Mouse (Mus musculus): ENCODE measurements around the gene Ostc. TPM values are rescaled to one million over a fixed set of nuclear protein-coding genes. Genes with fewer than 3 reads are reported as not detected.
A peak's percentile ranks its signal among the peaks of the same experiment; 100 is the strongest.

The Ostc gene
- polyA plus RNA-seq, 1 experiment: 39.8 TPM

- H3K27me3 ChIP-seq (replicated peaks; ENCODE audit: control insufficient read depth, insufficient read depth, low read length): no peaks in the 10 kb centered on the region
- peaks cover 7% of the 10 kb centered on the region for H3K36me3 ChIP-seq (ENCODE audit: control insufficient read depth, insufficient read depth, low read length)
These were observed 13.7 kb upstream of the Ostc start for GRCm38 (mm10) chr3:130722733-130723478.

GRCm38 (mm10) chr3:130720225-130720624 is 11.0 kb upstream of the Ostc start:
- Histone ChIP-seq H3K36me3 (ENCODE audit: control insufficient read depth, insufficient read depth, low read length) (no peaks in the 10 kb centered on the region; the same call in 1 of the 2 replicates), H3K4me1 (ENCODE audit: control insufficient read depth, insufficient read depth, low read length) (no peaks in the 10 kb centered on the region), H3K4me3 (ENCODE audit: insufficient read depth, low read depth, low read length) (no peak overlapping the region), H3K27me3 (replicated peaks; ENCODE audit: control insufficient read depth, insufficient read depth, low read length) (no peaks in the 10 kb centered on the region), H3K27ac (ENCODE audit: insufficient read depth, low read depth, low read length) (no peak overlapping the region)
- TF ChIP-seq POLR2A (IDR thresholded peaks at IDR 0.05; ENCODE audit: low read depth, low read length): no peak
- TF ChIP-seq CTCF (conservative IDR thresholded peaks at IDR 0.05; ENCODE audit: insufficient read depth, insufficient read length, low read depth, low read length): no peak
- no peak for DNase-seq
- 89% methylated on average over 4 of the region's 4 CpGs for WGBS

More at GRCm38 (mm10) chr3:130722733-130723478, 13.7 kb upstream of the Ostc start:
- WGBS: 75% methylated on average over 11 of the region's 11 CpGs
- TF ChIP-seq POLR2A (IDR thresholded peaks at IDR 0.05; ENCODE audit: low read depth, low read length) (no peak), CTCF (conservative IDR thresholded peaks at IDR 0.05; ENCODE audit: insufficient read depth, insufficient read length, low read depth, low read length) (no peak)
- Histone ChIP-seq H3K4me1 (ENCODE audit: control insufficient read depth, insufficient read depth, low read length) (no peaks in the 10 kb centered on the region), H3K4me3 (ENCODE audit: insufficient read depth, low read depth, low read length) (no peak overlapping the region), H3K27ac (ENCODE audit: insufficient read depth, low read depth, low read length) (no peak overlapping the region)
- DNase-seq: no peak

DNA sequence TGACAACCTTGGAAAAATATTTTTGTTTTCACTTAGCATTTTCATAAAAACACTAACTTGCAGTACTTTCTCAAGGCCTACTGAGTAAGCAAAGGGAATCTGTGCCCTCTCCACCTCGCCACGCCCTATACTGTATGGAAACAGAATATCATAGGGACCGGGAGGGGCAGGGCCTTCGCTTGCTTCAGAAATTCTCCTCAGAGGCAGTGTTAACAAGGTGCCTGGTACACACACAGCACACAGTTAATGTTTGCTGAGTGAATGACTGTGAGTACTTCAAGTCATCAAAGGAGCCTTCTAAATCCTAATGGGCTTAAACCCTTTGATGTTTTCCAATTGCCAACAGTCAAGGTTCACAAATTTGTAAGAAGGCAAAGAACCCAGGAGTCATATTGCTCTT is 9.6 kb upstream of the Ostc start:
- H3K36me3 ChIP-seq (ENCODE audit: control insufficient read depth, insufficient read depth, low read length): no peaks in the 10 kb centered on the region
- no peaks in the 10 kb centered on the region for H3K4me1 ChIP-seq (ENCODE audit: control insufficient read depth, insufficient read depth, low read length)
- WGBS: 83% methylated on average over 4 of the region's 4 CpGs
- no peak overlapping the region for H3K4me3 ChIP-seq (ENCODE audit: insufficient read depth, low read depth, low read length)
- TF ChIP-seq CTCF (conservative IDR thresholded peaks at IDR 0.05; ENCODE audit: insufficient read depth, insufficient read length, low read depth, low read length) (no peak), POLR2A (IDR thresholded peaks at IDR 0.05; ENCODE audit: low read depth, low read length) (no peak)
- no peak for DNase-seq
- no peaks in the 10 kb centered on the region for H3K27me3 ChIP-seq (replicated peaks; ENCODE audit: control insufficient read depth, insufficient read depth, low read length)
- H3K27ac ChIP-seq (ENCODE audit: insufficient read depth, low read depth, low read length): no peak overlapping the region

GRCm38 (mm10) chr3:130716555-130716954 is 7.3 kb upstream of the Ostc start:
- Histone ChIP-seq H3K4me3 (ENCODE audit: insufficient read depth, low read depth, low read length) (no peak overlapping the region), H3K36me3 (ENCODE audit: control insufficient read depth, insufficient read depth, low read length) (no peaks in the 10 kb centered on the region), H3K27me3 (replicated peaks; ENCODE audit: control insufficient read depth, insufficient read depth, low read length) (no peaks in the 10 kb centered on the region), H3K27ac (ENCODE audit: insufficient read depth, low read depth, low read length) (no peak overlapping the region), H3K4me1 (ENCODE audit: control insufficient read depth, insufficient read depth, low read length) (no peaks in the 10 kb centered on the region)
- no peak for DNase-seq
- WGBS: 85% methylated on average over 7 of the region's 7 CpGs
- no peak for TF ChIP-seq POLR2A (IDR thresholded peaks at IDR 0.05; ENCODE audit: low read depth, low read length)
- TF ChIP-seq CTCF (conservative IDR thresholded peaks at IDR 0.05; ENCODE audit: insufficient read depth, insufficient read length, low read depth, low read length): no peak

GRCm38 (mm10) chr3:130714775-130715568 is 5.7 kb upstream of the Ostc start:
- Histone ChIP-seq H3K27ac (ENCODE audit: insufficient read depth, low read depth, low read length) (0 out of 2 replicates have a peak overlapping the region, but pooled peaks have one; percentile 14), H3K4me1 (ENCODE audit: control insufficient read depth, insufficient read depth, low read length) (no peaks in the 10 kb centered on the region), H3K27me3 (replicated peaks; ENCODE audit: control insufficient read depth, insufficient read depth, low read length) (no peaks in the 10 kb centered on the region), H3K36me3 (ENCODE audit: control insufficient read depth, insufficient read depth, low read length) (no peaks in the 10 kb centered on the region), H3K4me3 (ENCODE audit: insufficient read depth, low read depth, low read length) (peak overlapping the region; percentile 44)
- TF ChIP-seq POLR2A (IDR thresholded peaks at IDR 0.05; ENCODE audit: low read depth, low read length) (no peak), CTCF (conservative IDR thresholded peaks at IDR 0.05; ENCODE audit: insufficient read depth, insufficient read length, low read depth, low read length) (no peak; the same call in 1 of the 2 replicates)
- 6% methylated on average over 22 of the region's 22 CpGs for WGBS
- peak; percentile 83 for DNase-seq

GRCm38 (mm10) chr3:130712891-130713290 is 3.6 kb upstream of the Ostc start:
- Histone ChIP-seq H3K4me3 (ENCODE audit: insufficient read depth, low read depth, low read length) (no peak overlapping the region), H3K27ac (ENCODE audit: insufficient read depth, low read depth, low read length) (no peak overlapping the region), H3K27me3 (replicated peaks; ENCODE audit: control insufficient read depth, insufficient read depth, low read length) (no peaks in the 10 kb centered on the region), H3K36me3 (ENCODE audit: control insufficient read depth, insufficient read depth, low read length) (no peaks in the 10 kb centered on the region), H3K4me1 (ENCODE audit: control insufficient read depth, insufficient read depth, low read length) (peaks cover 2% of the 10 kb centered on the region; the same call in 1 of the 2 replicates)
- no peak for TF ChIP-seq CTCF (conservative IDR thresholded peaks at IDR 0.05; ENCODE audit: insufficient read depth, insufficient read length, low read depth, low read length)
- TF ChIP-seq POLR2A (IDR thresholded peaks at IDR 0.05; ENCODE audit: low read depth, low read length): no peak
- WGBS: 43% methylated on average over 6 of the region's 6 CpGs
- no peak for DNase-seq

- no peak overlapping the region for H3K27ac ChIP-seq (ENCODE audit: insufficient read depth, low read depth, low read length)
- H3K27me3 ChIP-seq (replicated peaks; ENCODE audit: control insufficient read depth, insufficient read depth, low read length): no peaks in the 10 kb centered on the region
- H3K4me3 ChIP-seq (ENCODE audit: insufficient read depth, low read depth, low read length): no peak overlapping the region
- no peak for DNase-seq
- no peak for TF ChIP-seq CTCF (conservative IDR thresholded peaks at IDR 0.05; ENCODE audit: insufficient read depth, insufficient read length, low read depth, low read length)
- TF ChIP-seq POLR2A (IDR thresholded peaks at IDR 0.05; ENCODE audit: low read depth, low read length): no peak
- peaks cover 8% of the 10 kb centered on the region; the same call in 1 of the 2 replicates for H3K4me1 ChIP-seq (ENCODE audit: control insufficient read depth, insufficient read depth, low read length)
- 45% methylated on average over 7 of the region's 7 CpGs for WGBS
- H3K36me3 ChIP-seq (ENCODE audit: control insufficient read depth, insufficient read depth, low read length): no peaks in the 10 kb centered on the region
These were observed 859 bp upstream of the Ostc start for GRCm38 (mm10) chr3:130710103-130710502.

All from kidney, adult 2 months (tissue).